Mouse (Mus musculus): ENCODE results near the gene Pcdh7. TPM values are rescaled to one million over a fixed set of nuclear protein-coding genes. Genes with fewer than 3 reads are reported as not detected.

The Pcdh7 gene
- total and polyA plus RNA-seq, 3 experiments = not detected

- Histone ChIP-seq H3K27me3 (ENCODE audit: control insufficient read depth in 1 of 2, insufficient read depth in 2 of 2, low read length in 2 of 2) (no peaks in the 10 kb centered on the region), H3K9me3 (replicated peaks; ENCODE audit: insufficient read depth, low read length) (no peaks in the 10 kb centered on the region), H3K36me3 (ENCODE audit: control insufficient read depth in 1 of 2, insufficient read depth in 2 of 2, low read length in 2 of 2) (no peaks in the 10 kb centered on the region), H3K27ac (ENCODE audit: control insufficient read depth, low read depth, low read length) (no peak overlapping the region), H3K4me3 (ENCODE audit: control insufficient read depth in 1 of 2, insufficient read depth in 1 of 2, low read depth in 2 of 2, low read length in 2 of 2) (no peak overlapping the region), H3K9ac (ENCODE audit: control insufficient read depth, low read depth, low read length, poor library complexity, severe bottlenecking) (no peak overlapping the region), H3K4me1 (ENCODE audit: control insufficient read depth in 1 of 2, insufficient read depth in 2 of 2, low read length in 2 of 2) (no peaks in the 10 kb centered on the region), H3K79me2 (ENCODE audit: control insufficient read depth, insufficient read depth, low read length, poor library complexity) (no peaks in the 10 kb centered on the region)
- TF ChIP-seq POLR2AphosphoS5 (IDR thresholded peaks at IDR 0.05; ENCODE audit: borderline replicate concordance, low read depth, low read length) (no peak), NRF1 (IDR thresholded peaks at IDR 0.05; ENCODE audit: insufficient read depth, low read depth, low read length, poor library complexity, severe bottlenecking) (no peak), ZMIZ1 (IDR thresholded peaks at IDR 0.05; ENCODE audit: low read depth, low read length) (no peak), USF2 (IDR thresholded peaks at IDR 0.05; ENCODE audit: borderline replicate concordance in 1 of 2, insufficient read depth in 1 of 2, low read depth in 1 of 2, low read length in 2 of 2) (no peak), HCFC1 (IDR thresholded peaks at IDR 0.05; ENCODE audit: low read depth, low read length) (no peak), TCF12 (IDR thresholded peaks at IDR 0.05; ENCODE audit: low read depth, low read length) (no peak), BHLHE40 (IDR thresholded peaks at IDR 0.05; ENCODE audit: borderline replicate concordance, low read depth, low read length) (no peak), SIN3A (IDR thresholded peaks at IDR 0.05; ENCODE audit: low read length) (no peak), ETS1 (IDR thresholded peaks at IDR 0.05; ENCODE audit: low read depth, low read length) (no peak), EP300 (IDR thresholded peaks at IDR 0.05; ENCODE audit: low read depth in 1 of 2, low read length in 2 of 2) (no peak)
- no peak for DNase-seq (ENCODE audit: low read depth, low spot score)
Measured at GRCm38 (mm10) chr5:57943176-57943575, 225.4 kb downstream of the Pcdh7 start.

GRCm38 (mm10) chr5:57943611-57944010 lies 225.8 kb downstream of the Pcdh7 start:
- no peak for DNase-seq (ENCODE audit: low read depth, low spot score)
- TF ChIP-seq RCOR1 (IDR thresholded peaks at IDR 0.05; ENCODE audit: low read depth, low read length) (no peak), KAT2A (conservative IDR thresholded peaks at IDR 0.05; ENCODE audit: low read depth, low read length) (no peak), MAZ (IDR thresholded peaks at IDR 0.05; ENCODE audit: low read depth, low read length) (no peak), ZC3H11A (IDR thresholded peaks at IDR 0.05; ENCODE audit: low read depth, low read length) (no peak), CHD2 (IDR thresholded peaks at IDR 0.05; ENCODE audit: low read length) (no peak), HCFC1 (IDR thresholded peaks at IDR 0.05; ENCODE audit: low read depth, low read length) (no peak), MEF2A (IDR thresholded peaks at IDR 0.05; ENCODE audit: extremely low read depth, insufficient replicate concordance, low read depth, low read length, poor library complexity, severe bottlenecking) (no peak), JUND (IDR thresholded peaks at IDR 0.05; ENCODE audit: low read depth, low read length) (no peak), SMC3 (IDR thresholded peaks at IDR 0.05; ENCODE audit: low read depth, low read length) (no peak), EP300 (IDR thresholded peaks at IDR 0.05; ENCODE audit: low read depth in 1 of 2, low read length in 2 of 2) (no peak), GATA1 (IDR thresholded peaks at IDR 0.05; ENCODE audit: low read depth, low read length) (no peak), ZKSCAN1 (IDR thresholded peaks at IDR 0.05; ENCODE audit: low read depth, low read length) (no peak)

More at GRCm38 (mm10) chr5:57943611-57944010, 225.8 kb downstream of the Pcdh7 start:
- Histone ChIP-seq H3K27me3 (ENCODE audit: control insufficient read depth in 1 of 2, insufficient read depth in 2 of 2, low read length in 2 of 2) (no peaks in the 10 kb centered on the region), H3K4me1 (ENCODE audit: control insufficient read depth in 1 of 2, insufficient read depth in 2 of 2, low read length in 2 of 2) (no peaks in the 10 kb centered on the region), H3K9me3 (replicated peaks; ENCODE audit: insufficient read depth, low read length) (no peaks in the 10 kb centered on the region), H3K79me2 (ENCODE audit: control insufficient read depth, insufficient read depth, low read length, poor library complexity) (no peaks in the 10 kb centered on the region), H3K36me3 (ENCODE audit: control insufficient read depth in 1 of 2, insufficient read depth in 2 of 2, low read length in 2 of 2) (no peaks in the 10 kb centered on the region), H3K9ac (ENCODE audit: control insufficient read depth, low read depth, low read length, poor library complexity, severe bottlenecking) (no peak overlapping the region), H3K27ac (ENCODE audit: control insufficient read depth, low read depth, low read length) (no peak overlapping the region), H3K4me3 (ENCODE audit: control insufficient read depth in 1 of 2, insufficient read depth in 1 of 2, low read depth in 2 of 2, low read length in 2 of 2) (no peak overlapping the region)

Data from MEL (cell line).